Mouse (Mus musculus) v-Abl transformed pro-B cells (cell line): ENCODE data around the gene Ddx60.

Experiments used
- in situ Hi-C, 2 experiments: fragments of 400-800 bp; cut with MboI; formaldehyde crosslinking; loops; one replicate each; pipeline ENCODE4 v1.15.1; 2025; ENCODE audit not compliant: unreplicated experiment in 2 of 2

Ddx60 gene

DNA sequence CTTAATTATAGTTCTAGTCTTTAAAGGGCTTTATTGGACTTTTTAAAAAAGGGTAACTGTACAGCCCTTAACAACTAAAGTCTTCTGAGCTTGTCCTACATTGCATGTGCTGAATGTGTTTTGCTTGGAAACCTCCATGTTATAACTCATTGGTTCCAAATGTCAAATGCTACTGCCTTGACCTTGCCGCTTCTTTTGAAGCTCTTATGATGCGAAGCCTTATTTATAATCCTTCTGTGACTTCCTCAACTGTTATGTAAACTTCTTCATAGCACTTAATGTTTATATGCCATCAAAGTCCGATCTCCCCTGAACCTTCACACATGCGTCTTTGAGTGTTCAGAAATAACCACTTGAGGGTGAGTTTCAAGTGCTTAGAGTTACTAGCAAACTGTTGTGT, 57.1 kb downstream of the Ddx60 start:
- in situ Hi-C loops = no loop called here

DNA sequence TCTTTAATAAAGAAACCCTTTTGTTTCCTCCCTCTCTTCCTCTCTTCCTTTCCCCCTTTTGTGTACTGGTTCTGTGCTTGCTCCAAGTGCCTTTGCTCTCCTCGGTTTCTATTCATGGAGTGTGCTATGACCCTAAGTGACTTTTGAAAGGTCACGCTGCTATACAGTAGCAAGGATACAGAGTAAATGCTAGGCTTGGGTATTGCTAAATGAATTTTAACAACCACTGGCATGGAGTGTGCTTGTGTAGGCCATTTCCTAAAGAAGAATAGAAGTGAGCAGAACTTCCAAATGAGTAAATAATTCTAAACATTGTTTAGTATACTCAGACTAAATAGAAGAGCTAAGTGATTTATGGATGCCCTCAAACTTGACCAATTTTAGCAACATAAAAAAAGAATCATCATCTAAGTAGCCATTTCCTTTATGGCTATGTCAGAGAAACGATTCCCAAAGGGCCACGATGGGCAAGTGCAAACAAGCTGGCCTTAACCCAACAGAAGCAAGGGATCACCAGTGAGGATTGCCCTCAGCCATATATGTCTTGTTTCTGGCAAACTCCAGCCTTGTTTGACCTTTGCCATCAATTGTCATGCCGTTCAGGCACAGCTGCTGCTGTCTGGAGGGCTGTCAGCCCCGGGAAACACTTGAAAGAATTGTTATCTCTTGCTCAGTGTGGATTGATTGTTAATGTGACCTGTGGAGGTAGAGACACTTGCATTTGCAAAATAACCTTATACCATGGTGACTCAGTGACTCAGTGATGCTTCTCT, 58.0 kb downstream of the Ddx60 start:
- in situ Hi-C loops = no loop called here

DNA sequence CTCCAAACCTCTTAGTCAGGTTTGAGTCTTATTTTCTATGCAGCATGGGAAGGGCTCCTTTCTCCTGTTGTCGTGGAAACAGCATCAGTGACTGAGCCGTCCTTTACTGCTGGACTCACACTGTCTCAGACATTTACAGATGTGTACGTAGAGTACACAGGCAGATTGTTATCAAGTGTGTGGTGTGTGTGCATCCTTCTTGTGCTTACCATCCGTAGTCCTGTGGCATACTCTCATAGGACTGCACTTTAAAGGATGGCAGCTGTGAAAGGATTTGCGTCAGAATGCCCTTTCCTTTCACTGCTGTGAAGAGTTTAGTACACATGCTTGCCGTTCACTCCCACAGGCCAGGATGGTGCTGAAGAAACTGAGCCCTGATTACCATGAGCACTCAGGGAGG, 61.6 kb downstream of the Ddx60 start:
- in situ Hi-C loops = no loop called here

DNA sequence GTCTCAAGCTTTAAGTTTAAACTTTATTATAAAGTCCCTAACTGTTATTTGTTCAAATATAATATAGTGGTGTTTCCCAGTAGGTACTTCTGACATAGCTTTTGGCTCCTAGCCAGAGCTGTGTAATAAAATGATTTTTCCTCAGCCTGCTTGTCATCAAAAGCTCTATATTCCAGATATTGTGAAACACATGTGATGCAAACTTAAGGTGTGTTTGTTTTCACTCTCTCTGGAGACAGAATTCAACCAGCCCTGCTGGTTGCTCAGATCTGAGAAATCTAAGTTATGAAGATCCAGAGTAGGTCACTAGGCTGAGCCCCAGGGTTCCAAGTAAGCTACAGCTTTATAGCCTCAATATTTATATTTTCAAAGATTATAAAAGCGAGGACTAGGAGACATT, 64.9 kb downstream of the Ddx60 start:
- in situ Hi-C loops = no loop called here

DNA sequence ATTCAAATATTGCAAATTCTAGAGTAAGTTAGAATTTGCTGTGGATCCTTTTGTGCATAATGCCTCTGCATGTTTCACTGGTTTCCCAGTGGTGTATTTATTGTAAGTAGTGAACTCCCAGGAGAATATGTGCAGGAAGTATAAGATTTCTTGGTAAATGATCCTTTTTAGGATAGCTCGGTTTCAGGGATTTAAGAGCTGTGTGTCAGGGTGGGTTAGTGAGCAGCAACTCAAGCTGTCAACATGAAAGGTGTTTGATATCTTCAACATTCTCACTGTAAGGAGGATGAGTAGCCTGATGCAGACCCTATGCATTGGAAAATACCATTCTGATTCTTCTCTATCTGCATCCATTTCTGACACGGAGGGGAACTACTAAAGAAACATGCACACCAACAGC, 69.2 kb downstream of the Ddx60 start:
- in situ Hi-C loops = no loop called here

DNA sequence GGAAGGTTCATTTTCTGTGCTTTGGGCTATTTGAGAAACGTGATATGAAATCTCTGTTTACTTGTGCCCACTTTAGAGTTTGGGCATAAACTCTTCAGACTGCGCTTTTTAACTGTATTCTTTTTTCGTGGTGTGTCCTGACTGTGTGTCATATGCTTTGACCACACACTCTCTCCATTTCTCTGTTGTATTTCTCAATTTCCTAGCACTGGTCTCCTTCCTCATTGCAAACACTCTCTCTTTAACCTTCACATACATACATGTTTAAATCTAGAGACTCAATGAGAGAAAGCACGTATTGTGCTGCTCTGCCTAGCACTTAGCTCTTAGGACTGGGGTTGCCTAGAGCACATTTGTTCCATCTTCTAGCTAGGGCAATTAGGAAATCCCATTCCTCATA, 86.3 kb downstream of the Ddx60 start:
- in situ Hi-C loops = no loop called here

DNA sequence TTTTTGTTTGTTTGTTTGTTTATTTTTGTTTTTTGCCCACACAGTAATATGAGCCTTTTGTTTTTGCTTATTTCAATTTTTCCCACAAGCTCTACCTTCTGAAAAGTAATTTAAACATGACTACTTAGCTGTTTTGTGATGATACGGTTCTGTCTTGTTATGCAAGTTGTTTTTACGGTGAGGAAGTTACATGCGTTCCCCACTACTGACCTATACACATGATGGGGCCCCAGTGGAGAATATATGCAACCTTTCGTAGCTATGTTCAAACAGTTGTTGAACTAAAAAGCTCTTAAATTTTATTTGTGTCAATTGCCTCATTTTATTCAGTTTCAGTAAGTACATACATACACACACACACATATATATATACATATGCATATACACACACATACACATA, 86.7 kb downstream of the Ddx60 start:
- in situ Hi-C loops = no loop called here

DNA sequence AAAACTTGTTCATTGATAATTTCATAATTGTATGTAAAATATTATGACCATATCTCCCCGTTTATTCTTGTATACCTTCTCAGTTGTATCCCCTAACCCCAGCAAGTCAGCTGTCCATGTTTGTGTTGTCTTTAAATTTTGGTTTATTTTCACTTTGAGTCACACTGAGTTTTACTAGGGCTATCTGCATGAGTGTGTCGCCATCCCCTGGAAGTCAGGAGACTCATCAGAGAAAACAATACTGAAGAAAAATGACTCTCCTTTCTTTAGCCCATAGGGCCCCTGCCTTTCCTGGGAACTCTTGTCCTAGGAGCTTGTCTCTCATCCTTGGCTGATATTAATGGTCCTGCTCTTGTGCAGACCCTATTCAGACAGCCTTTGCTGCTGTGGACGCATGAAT, 106.5 kb downstream of the Ddx60 start:
- in situ Hi-C loops = no loop called here

DNA sequence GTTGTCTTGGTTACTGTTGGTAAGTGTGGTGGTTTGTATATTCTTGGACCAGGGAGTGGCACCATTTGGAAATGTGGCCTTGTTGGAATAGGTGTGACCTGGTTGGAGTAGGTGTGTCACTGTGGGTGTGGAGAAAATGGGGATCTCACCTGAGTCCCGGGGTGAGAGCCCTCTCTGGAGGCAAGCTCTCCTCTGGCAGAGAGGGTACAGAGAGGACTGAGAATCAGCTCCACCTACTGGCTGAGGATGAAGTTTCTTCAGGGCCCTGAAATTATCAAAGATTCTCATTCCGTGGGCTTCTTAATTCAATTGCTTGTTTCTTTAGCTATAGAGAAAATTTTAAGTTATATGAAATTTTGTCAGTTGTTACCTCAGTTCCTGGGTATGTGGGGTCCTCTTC, 118.9 kb downstream of the Ddx60 start:
- in situ Hi-C loops = no loop called here

DNA sequence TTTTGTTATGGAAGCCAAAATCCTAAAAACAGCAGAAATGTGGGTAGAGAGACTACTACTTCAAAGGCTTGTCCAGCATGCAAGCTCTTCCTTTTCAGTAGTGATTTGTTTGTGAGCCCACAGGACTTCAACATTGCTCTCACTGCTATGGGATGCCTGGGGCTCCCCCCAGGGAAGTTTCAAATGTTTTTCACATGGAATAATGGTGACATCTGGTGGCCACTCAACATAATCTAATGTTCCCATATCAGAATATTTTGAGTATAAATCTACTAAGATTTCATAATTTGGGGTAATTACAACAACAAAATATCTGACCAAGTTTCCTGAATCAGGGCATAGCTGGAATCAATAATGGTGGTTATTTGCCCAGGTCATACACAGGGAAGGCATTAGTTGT, 132.5 kb downstream of the Ddx60 start:
- in situ Hi-C loops = no loop called here

DNA sequence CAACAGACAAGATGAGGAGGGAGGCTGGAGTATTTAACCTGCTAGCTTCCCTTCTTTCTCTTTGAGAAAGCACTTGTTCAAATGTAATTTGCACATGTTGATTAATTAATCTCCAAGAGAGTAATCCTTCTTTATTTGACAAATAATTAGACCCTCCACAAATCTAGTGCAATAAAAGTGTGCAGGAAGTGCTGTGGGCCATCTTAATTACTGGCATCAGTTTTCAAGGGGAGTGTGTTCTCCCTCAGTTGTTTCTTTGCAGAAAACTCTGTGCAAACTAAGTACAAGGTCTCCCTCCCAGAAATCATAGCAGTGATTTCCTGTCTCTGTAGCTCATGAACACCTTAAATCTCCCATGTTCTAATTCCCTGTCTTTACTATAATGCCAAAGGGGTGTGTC, 140.4 kb downstream of the Ddx60 start:
- in situ Hi-C loops = no loop called here

DNA sequence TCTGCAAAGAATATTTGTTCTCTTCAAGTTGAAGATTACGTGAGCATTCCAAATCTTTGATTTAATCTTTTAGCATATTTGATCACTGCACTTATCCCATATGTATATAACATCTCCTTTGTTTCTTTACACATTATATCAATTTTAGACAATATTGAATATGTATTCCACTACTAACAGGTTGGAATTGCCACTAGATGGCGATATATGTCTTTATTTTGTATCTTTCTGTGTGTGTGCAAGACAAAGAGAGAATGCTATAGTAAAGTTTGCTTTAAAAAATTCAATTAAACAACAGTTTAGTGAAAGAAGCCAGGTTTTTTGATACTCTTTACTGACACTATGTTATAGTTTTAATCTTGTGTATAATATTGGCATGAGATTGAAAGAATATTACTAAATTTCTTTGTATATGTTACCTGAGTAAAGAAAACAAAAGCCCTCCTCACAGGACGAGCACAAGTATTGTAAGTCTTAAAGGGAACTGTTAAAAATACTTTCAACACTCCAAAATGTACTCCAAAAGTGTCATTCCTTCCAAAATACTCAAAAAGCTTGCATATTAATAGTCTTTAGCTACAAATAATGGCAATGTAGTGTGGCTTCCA, 152.4 kb downstream of the Ddx60 start:
- in situ Hi-C loops = loop anchor here (10.0 kb wide), 1 partner anchor 1795 kb away; no protein-coding TSS in a partner anchor

DNA sequence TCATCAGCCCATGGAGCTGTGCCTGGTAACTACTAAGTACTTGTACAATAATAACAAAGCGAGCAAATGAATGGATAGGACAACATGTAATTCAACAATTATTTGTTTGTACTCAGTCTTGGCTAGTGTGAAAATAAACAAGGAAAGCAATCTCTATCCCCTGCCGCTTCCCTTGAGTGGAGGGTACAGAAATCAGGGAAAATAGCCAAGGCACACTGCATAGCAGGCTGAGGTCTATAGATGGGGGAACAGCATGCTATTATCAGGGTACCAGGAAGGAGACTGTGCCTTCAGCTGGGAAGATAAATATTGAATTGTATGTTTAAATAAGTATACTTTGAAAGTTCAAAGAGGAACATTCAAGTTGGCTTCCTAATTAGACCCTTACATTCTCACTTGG, 153.9 kb downstream of the Ddx60 start:
- in situ Hi-C loops = loop anchor here (10.0 kb wide), 1 partner anchor 1793 kb away; no protein-coding TSS in a partner anchor
